Mouse (Mus musculus): Measurements from ENCODE around the gene Ascc2.

Ascc2 gene

GRCm38 (mm10) chr11:4719961-4720360 is 82.4 kb downstream of the Ascc2 start:
- in situ Hi-C loops (cut with MboI, MseI) = no loop called here

GRCm38 (mm10) chr11:4720393-4720792 is 82.8 kb downstream of the Ascc2 start:
- in situ Hi-C loops (cut with MboI, MseI) = no loop called here

DNA sequence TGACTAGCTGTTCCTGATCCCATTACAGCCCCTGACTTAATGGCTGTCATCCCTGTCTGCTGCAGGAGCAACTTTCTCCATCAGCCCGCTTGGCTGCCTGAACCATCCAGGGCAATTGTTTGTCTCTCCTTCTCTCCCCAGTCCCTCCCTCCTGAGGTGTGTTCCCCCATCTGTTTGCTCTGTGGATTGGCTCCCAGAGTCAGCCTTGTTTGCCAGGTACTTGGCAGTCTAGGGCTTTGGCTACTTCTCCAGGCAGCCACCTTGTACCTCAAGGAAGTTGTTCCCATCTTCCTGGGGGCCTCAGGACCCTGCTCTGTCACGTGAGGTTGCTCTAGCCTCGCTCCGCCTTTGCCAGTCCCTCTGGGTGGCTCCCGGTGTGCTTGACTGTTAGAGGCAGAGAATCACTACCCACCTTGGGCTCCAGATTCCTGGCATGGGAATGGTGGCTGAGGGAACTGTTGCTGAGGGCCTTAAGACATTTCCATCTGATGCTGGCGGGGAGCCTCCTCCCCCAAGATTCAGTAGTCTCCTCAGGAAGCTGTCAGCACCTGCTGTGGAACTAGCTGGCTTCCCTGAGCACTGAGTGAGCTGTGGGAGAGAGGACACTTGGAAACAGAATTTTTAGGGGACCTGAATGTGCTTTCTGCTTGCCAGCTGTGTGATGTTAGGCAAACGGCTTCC is 83.5 kb downstream of the Ascc2 start:
- in situ Hi-C loops (cut with MboI, MseI) = no loop called here

DNA sequence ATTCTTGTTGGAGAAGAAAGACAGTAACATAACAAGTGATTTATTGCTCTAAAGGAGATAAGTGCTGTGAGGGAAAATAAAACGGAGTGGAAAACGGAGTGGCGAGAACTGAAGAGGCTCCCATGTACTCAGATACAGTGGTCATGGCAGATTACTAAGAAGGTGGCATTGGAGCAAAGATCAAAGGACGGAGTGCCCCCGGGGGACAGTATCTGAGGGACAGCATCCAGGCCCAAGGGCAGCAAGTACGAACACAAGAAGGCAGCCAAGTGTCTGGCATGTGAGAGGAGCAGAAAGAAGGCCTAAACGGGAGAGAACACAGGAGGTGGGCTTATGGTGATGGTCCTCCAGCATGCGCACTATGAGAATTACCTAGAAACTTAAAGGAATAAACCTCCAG is 84.2 kb downstream of the Ascc2 start:
- in situ Hi-C loops (cut with MboI, MseI) = no loop called here

GRCm38 (mm10) chr11:4729603-4730002 is 92.1 kb downstream of the Ascc2 start:
- in situ Hi-C loops (cut with MboI, MseI) = no loop called here

- in situ Hi-C loops (cut with MboI, MseI) = no loop called here
Measured at GRCm38 (mm10) chr11:4730096-4730495, 92.5 kb downstream of the Ascc2 start.

GRCm38 (mm10) chr11:4730913-4731312 is 93.4 kb downstream of the Ascc2 start:
- in situ Hi-C loops (cut with MboI, MseI) = no loop called here

- in situ Hi-C loops (cut with MboI, MseI) = no loop called here
Measured at GRCm38 (mm10) chr11:4731781-4732180, 94.2 kb downstream of the Ascc2 start.

DNA sequence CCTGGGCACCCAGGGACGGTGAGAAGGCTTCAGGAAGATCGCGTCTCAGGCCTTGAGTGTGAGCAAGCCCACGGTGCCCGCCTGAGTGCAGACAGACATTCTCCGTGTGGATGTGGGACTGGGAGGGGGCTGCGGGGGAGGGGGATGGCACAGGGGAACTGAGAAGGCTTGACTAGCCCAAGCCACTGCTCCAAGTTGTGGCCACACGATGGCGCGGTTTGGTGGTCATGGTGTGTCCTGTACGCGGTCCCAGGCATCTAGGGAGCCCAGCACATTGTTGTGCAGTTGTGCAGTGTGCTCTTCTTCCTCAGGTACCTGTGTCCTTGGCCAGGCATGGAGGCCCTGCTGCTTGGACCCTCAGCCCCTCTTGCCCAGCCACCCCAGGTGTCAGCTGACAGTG is 96.6 kb downstream of the Ascc2 start:
- in situ Hi-C loops (cut with MboI, MseI) = no loop called here

Data from T-helper 2 cell (primary cell).